Mouse (Mus musculus) liver, adult 2 months (tissue): Measurements from ENCODE around the gene Zim1.

Experiments
- CTCF ChIP-seq: fragments of 200-500 bp; IDR thresholded peaks from 2 replicates; pipeline ENCODE4 v1.5.1; 2011; ENCODE audit warnings: low read depth, low read length, control low read depth
- POLR2A ChIP-seq: fragments of 200-500 bp; IDR thresholded peaks from 2 replicates; pipeline ENCODE4 v1.6.1; 2011; ENCODE audit warnings: low read length, control low read depth; ENCODE audit not compliant: insufficient read depth; ENCODE audit errors: extremely low read depth

- no peak for TF ChIP-seq POLR2A
- no peak for TF ChIP-seq CTCF
Measured at GRCm38 (mm10) chr7:6709396-6709795, 13.1 kb upstream of the Zim1 start.
